Mouse (Mus musculus): ENCODE results near the gene 1810037I17Rik.
"Not testable (repeated sequence)": the region's sequence is repeated elsewhere in the genome, so short reads cannot be mapped to it uniquely, and the experiment has no call there.

The 1810037I17Rik gene

DNA sequence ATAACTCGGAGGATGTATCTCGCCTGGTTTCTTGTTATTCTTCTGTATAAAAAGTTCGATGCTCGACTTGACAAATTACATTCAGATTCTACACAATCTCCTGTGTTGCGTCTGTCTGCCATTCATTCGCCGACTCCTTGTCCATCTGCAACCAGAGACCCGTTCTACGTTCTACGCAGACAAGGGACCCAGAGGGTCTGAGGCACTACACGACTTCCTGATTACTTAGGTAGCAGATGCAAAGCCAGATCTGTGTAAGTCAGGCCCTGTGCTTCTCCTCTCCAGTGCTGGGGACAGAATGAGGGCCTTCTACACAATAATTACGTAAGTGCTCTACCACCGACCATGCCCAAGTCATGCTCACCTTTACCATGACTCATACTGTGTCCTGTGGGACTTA, 13.2 kb downstream of the 1810037I17Rik start:
- not testable (repeated sequence) for DNase-seq

GRCm38 (mm10) chr3:122939215-122939614, 15.2 kb downstream of the 1810037I17Rik start:
- peak; percentile 73 for DNase-seq

GRCm38 (mm10) chr3:122943387-122943890, 19.4 kb downstream of the 1810037I17Rik start:
- no peak for DNase-seq

DNA sequence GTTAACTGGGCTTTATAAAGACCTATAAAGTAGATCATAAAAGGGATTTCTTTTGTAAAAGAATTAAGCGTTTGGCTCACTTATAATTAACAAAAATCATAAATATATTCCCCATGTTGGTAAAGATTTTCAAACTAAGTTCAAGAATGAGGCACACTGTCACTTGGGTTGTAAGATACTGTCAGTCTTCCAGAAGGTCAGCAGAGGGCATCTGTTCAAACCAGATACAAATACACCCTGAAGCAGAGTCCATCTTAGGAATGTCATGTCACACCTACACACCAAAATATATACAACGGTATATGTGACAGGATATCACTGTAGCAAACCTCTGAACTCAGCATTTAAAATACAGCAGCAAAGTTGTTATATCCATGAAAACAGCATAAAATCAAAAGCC, 26.1 kb downstream of the 1810037I17Rik start:
- no peak for DNase-seq

GRCm38 (mm10) chr3:122964301-122964700, 40.3 kb downstream of the 1810037I17Rik start:
- no peak for DNase-seq

- no peak for DNase-seq
These were observed 44.4 kb downstream of the 1810037I17Rik start for GRCm38 (mm10) chr3:122968391-122968790.

DNA sequence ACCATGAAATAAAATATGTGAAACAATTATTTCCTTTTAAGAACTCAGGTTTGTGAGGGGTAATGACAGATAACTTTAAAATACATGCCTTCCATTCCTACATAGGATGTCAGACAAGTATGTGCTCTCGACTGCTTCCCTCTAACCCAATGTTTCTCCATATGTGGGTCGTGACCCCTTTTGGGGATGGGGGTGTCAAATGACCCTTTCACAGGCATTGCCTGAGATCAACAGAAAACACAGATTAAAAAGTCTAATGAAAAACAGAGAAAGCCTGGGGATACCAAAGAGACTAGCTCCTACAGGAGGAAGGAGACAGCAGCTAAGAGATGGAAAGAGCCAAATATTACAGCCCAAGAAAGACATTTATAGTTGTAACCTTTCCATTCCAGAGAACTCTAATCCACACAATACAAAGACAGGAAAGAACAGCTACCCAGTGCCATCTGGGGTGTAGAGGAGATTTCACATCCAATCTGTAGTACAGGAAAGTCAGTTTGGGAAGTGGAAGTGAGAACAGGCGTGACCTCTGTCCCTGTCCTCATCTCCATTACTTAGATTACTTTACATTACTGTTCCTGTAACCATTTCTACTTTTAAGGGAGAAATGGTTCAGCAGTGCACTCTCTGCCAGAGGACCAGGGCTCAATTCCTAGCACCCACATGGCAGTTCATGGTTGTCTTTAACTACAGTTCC, 48.3 kb downstream of the 1810037I17Rik start:
- DNase-seq: no peak

GRCm38 (mm10) chr3:122974833-122975232, 50.8 kb downstream of the 1810037I17Rik start:
- no peak for DNase-seq

DNA sequence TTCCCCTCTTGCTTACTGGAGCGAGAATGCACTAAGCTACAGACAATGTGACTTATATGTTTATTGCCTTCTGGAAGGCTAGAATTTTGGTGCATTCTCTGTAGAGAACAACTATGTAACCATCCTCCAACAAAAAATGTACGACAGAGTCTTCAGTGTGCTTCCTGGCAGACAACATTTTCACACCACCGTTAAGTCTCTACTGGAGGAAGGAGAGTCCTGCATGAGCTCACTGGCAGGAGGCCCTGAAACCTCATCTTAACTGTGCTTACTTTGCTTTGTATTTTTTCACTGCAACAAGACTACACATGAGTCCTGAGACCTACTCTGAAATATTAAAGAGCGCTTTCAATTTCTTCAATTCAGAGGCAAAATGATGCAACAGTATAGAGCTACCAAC, 51.4 kb downstream of the 1810037I17Rik start:
- peak; percentile 7 for DNase-seq
